Mouse (Mus musculus) lung, postnatal 0 days (tissue): ENCODE results near the gene Pip4k2a.

ENCODE experiments used
- CTCF ChIP-seq: IDR thresholded peaks from 2 replicates; pipeline ENCODE4 v1.5.1; 2016; ENCODE audit warnings: antibody characterized with exemption, mild to moderate bottlenecking
- EP300 ChIP-seq: IDR thresholded peaks from 2 replicates; pipeline ENCODE4 v1.6.1; 2016; ENCODE audit warnings: antibody characterized with exemption, mild to moderate bottlenecking, control low read depth

DNA sequence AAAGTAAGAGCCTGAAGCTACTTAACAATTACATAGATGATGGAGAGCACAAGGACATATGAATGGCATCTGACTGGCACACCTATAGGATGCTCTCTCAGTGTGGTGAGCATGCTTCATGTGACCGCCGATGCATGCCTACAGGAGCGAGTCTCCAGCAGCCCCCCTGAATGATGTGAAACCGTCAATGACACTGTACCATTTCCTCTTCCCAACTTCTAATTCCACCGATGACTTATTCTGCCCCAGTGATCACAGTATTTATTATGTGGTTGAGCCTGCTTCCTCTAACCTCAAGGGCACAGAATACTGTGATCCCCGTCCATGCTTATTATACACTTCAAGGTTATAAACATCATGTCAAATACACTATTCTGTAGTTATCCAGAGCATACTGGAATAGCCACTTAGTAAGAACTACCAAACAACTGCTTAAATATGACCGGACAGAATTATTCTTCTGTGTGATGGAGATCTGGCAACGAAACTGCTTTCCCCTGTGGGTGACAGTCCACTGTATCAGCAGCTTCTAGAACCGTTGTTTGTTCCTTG, 74.8 kb downstream of the Pip4k2a start:
- TF ChIP-seq CTCF (no peak), EP300 (no peak)
